Mouse (Mus musculus) stomach, postnatal 0 days (tissue): ENCODE measurements at regions not wholly inside any gene's neighbourhood (a gene's known extent, or its start where the extent isn't known, plus 50 kb on each side); places are given as distances from the start of the nearest gene placed in this dataset.

Experiments used
- CTCF ChIP-seq: IDR thresholded peaks from 2 replicates; pipeline ENCODE4 v1.5.1; 2016; ENCODE audit warnings: antibody characterized with exemption, low read depth, mild to moderate bottlenecking, moderate library complexity
- EP300 ChIP-seq: optimal IDR thresholded peaks from 2 replicates; pipeline ENCODE3; 2016; ENCODE audit warnings: antibody characterized with exemption

DNA sequence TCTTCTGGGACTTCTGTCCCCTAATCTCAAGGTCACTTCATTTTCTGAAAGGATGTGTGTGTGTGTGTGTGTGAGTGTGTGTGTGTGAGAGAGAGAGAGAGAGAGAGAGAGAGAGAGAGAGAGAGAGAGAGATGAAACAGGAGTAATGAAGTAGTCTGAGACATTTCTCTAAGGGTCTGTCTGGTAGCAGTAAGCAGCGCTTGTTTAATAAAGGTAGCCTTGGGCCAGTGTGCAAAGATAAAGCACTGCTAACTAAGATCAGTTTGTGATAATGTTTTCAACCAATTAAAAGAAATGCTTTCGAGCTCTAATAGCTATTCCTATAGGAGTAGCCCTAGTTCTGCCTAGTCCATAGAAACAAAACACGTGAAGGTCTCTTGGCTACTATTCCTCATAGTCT lies 119.7 kb downstream of the Gm9733 start:
- TF ChIP-seq CTCF (no peak), EP300 (no peak)
